Mouse (Mus musculus): ENCODE measurements at regions not wholly inside any gene's neighbourhood (a gene's known extent, or its start where the extent isn't known, plus 50 kb on each side); places are given as distances from the start of the nearest gene placed in this dataset.

GRCm38 (mm10) chr13:10566825-10567224 lies 206.2 kb upstream of the Chrm3 start:
- no peak for TF ChIP-seq POLR2A (IDR thresholded peaks at IDR 0.05; ENCODE audit: insufficient read length, low read depth)
- TF ChIP-seq E2F4 (IDR thresholded peaks at IDR 0.05; ENCODE audit: insufficient read depth) = no peak
- no peak for TF ChIP-seq REST (IDR thresholded peaks at IDR 0.05; ENCODE audit: insufficient read depth, insufficient read length)
- no peak for TF ChIP-seq TCF12 (IDR thresholded peaks at IDR 0.05; ENCODE audit: insufficient read depth, poor library complexity, severe bottlenecking)
- TF ChIP-seq MAX (IDR thresholded peaks at IDR 0.05; ENCODE audit: low read depth) = no peak
- no peak for TF ChIP-seq USF1 (IDR thresholded peaks at IDR 0.05; ENCODE audit: low read depth)
- no peak for TF ChIP-seq CEBPB (IDR thresholded peaks at IDR 0.05; ENCODE audit: insufficient read depth, poor library complexity, severe bottlenecking)
- no peak for TF ChIP-seq POLR2AphosphoS2 (IDR thresholded peaks at IDR 0.05; ENCODE audit: insufficient read length, low read depth)
- no peak for TF ChIP-seq MYOG (IDR thresholded peaks at IDR 0.05; ENCODE audit: control insufficient read depth in 1 of 3, insufficient read depth in 1 of 3, insufficient read length in 2 of 3, low read depth in 2 of 3)
- TF ChIP-seq MYOD1 (IDR thresholded peaks at IDR 0.05; ENCODE audit: control insufficient read depth in 1 of 3, insufficient read length in 2 of 3, low read depth in 2 of 3) = no peak
